Mouse (Mus musculus) thymus, adult 2 months (tissue): ENCODE data around the gene Pim3. TPM values are rescaled to one million over a fixed set of nuclear protein-coding genes. Genes with fewer than 3 reads are reported as not detected.

Source experiments
- DNase-seq: peaks from one replicate; pipeline ENCODE4 v3.0.0; 2021
- H3K27ac ChIP-seq: fragments of 200-500 bp; 2 replicates; pipeline ENCODE4 v1.5.1; 2012; ENCODE audit warnings: low read length, control low read depth; ENCODE audit not compliant: control insufficient read depth, insufficient read depth
- H3K27me3 ChIP-seq: fragments of 200-500 bp; 2 replicates; pipeline ENCODE4 v1.6.1; 2012; ENCODE audit warnings: mild to moderate bottlenecking, low read length, moderate library complexity, mixed read lengths; ENCODE audit not compliant: control insufficient read depth, insufficient read depth
- H3K36me3 ChIP-seq: fragments of 200-500 bp; 2 replicates; pipeline ENCODE4 v1.6.1; 2012; ENCODE audit warnings: mild to moderate bottlenecking, low read length, moderate library complexity; ENCODE audit not compliant: control insufficient read depth, insufficient read depth
- H3K4me1 ChIP-seq: fragments of 200-500 bp; replicated peaks from 2 replicates; pipeline ENCODE4 v1.6.1; 2012; ENCODE audit warnings: low read length; ENCODE audit not compliant: control insufficient read depth, insufficient read depth
- H3K4me3 ChIP-seq: fragments of 200-500 bp; 2 replicates; pipeline ENCODE4 v1.5.1; 2012; ENCODE audit warnings: mild to moderate bottlenecking, low read length, control low read depth, moderate library complexity; ENCODE audit not compliant: control insufficient read depth, insufficient read depth
- CTCF ChIP-seq: fragments of 200-500 bp; IDR thresholded peaks from 2 replicates; pipeline ENCODE4 v1.5.1; 2012; ENCODE audit warnings: mild to moderate bottlenecking, control low read depth, low read length, moderate library complexity, borderline replicate concordance; ENCODE audit not compliant: control insufficient read depth, poor library complexity, insufficient read depth; ENCODE audit errors: extremely low read depth
- POLR2A ChIP-seq: fragments of 200-500 bp; IDR thresholded peaks from 2 replicates; pipeline ENCODE4 v1.6.1; 2012; ENCODE audit warnings: mild to moderate bottlenecking, low read length, control low read depth, moderate library complexity; ENCODE audit not compliant: control insufficient read depth, poor library complexity, insufficient read depth; ENCODE audit errors: extremely low read depth
- WGBS: fragments of 180-500 bp; shearing (Covaris S2); methylation state at CpG from one replicate; pipeline ENCODE4 v1.1.7; 2018; 5-methylcytosine and 5-hydroxymethylcytosine counted together
- polyA plus RNA-seq: library from polyadenylated mRNA; depleted of rRNA; stranded (reverse); fragments of >200 nt; gene quantifications from 2 replicates; pipeline ENCODE4 v1.2.3, GENCODE M21; 2012

Pim3 gene
- polyA plus RNA-seq, 1 experiment: 35.8 TPM

DNA sequence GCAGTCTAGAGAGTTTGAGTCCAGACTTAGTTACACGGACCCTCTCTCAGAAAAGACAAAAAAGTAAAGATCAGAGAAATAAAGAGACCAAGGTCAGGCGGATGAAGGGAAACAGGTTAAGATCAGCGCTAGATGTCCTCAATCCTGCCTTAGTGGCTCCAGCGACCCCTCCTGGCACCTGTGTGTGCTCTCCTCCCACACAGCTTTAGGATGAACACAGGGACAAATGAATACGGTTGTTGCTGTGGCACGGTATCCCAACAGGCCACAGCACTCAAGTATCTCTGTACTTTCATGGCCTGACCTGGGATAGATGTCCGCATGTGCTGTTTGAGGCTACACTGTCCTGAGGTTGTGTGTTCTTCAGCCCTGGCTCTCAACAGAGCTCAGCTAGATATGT, 33.1 kb downstream of the Pim3 start:
- H3K4me3 ChIP-seq: no peak overlapping the region
- H3K27me3 ChIP-seq: no peaks in the 10 kb centered on the region; the same call in 1 of the 2 replicates
- no peak for DNase-seq
- TF ChIP-seq CTCF: no peak
- no peak for TF ChIP-seq POLR2A
- H3K27ac ChIP-seq: no peak overlapping the region
- no peaks in the 10 kb centered on the region for H3K36me3 ChIP-seq
- 81% methylated on average over 7 of the region's 7 CpGs for WGBS
- H3K4me1 ChIP-seq: peaks cover 13% of the 10 kb centered on the region

GRCm38 (mm10) chr15:88895891-88896290, 33.9 kb downstream of the Pim3 start:
- Histone ChIP-seq H3K4me3 (no peak overlapping the region), H3K4me1 (peaks cover 7% of the 10 kb centered on the region), H3K27ac (no peak overlapping the region), H3K36me3 (no peaks in the 10 kb centered on the region), H3K27me3 (no peaks in the 10 kb centered on the region; the same call in 1 of the 2 replicates)
- no peak for DNase-seq
- TF ChIP-seq CTCF: no peak
- no peak for TF ChIP-seq POLR2A
- WGBS: 92% methylated on average over 6 of the region's 6 CpGs

- Histone ChIP-seq H3K27me3 (no peaks in the 10 kb centered on the region), H3K27ac (no peak overlapping the region), H3K4me1 (peaks cover 1% of the 10 kb centered on the region; the same call in 1 of the 2 replicates), H3K36me3 (no peaks in the 10 kb centered on the region), H3K4me3 (no peak overlapping the region)
- WGBS: 89% methylated on average over 10 of the region's 10 CpGs
- TF ChIP-seq CTCF: no peak
- no peak for TF ChIP-seq POLR2A
- no peak for DNase-seq
Observed at GRCm38 (mm10) chr15:88896341-88896980, 34.5 kb downstream of the Pim3 start.

GRCm38 (mm10) chr15:88902200-88902875, 40.4 kb downstream of the Pim3 start:
- H3K4me3 ChIP-seq: no peak overlapping the region
- 92% methylated on average over 15 of the region's 15 CpGs for WGBS
- no peaks in the 10 kb centered on the region for H3K27me3 ChIP-seq
- TF ChIP-seq POLR2A (no peak), CTCF (no peak)
- H3K27ac ChIP-seq: no peak overlapping the region
- no peaks in the 10 kb centered on the region for H3K4me1 ChIP-seq
- no peak for DNase-seq
- H3K36me3 ChIP-seq: no peaks in the 10 kb centered on the region

DNA sequence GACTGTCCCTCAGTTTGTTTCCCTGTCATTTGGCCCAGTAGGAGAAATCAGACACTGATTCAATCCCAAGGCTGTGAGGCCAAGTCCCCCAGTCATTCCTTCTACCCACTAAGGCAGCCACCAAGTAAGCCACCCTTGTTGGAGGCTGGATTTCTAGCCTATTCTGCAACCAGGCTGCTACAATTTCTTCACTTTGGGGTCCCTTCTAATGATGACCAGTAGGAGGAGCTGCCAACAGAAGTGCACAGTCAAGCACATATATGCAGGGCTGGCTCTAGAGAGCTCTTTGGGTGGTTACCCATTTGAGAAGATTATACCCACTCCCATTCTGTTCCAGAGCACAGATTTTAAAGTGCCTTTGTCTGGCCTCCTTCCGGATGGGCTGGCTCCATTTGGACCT, 41.1 kb downstream of the Pim3 start:
- 94% methylated on average over 1 of the region's 1 CpGs for WGBS

DNA sequence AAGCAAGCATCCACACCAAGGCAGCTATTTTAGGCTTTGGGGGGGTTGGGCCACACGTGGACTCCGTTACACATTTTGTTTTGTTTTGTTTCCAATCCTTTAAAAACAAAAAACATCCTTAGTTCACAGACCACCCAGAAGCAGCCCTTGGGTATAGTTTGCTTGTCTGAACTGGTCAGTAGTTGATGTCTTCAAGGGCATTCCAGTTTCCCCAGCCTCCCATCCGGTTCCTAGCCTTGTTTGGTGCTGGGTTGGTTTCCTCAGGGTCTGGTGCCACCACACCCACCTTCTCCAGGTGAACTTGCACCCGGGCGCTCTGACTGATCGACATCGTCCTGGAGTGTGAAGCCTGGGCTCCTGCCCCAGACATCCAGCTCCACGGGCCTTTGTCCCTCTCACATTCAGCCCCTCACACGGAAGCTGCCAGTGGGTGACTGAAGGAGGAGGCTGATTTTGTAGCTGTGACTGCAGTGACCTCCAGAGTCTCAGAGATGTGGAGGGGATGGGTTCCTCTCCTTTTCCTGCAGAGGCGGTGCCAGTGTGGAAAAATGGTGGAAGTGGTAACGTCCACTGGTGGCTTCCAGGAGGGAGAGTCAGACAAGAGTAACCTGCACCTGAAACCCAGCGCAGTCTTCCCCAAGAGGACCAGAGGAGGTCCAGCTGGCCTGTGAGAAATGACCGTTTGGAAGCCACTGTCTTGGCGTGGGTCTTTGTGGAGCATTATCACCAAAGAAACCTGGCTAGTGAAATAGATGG, 42.2 kb downstream of the Pim3 start:
- Histone ChIP-seq H3K36me3 (no peaks in the 10 kb centered on the region), H3K4me1 (no peaks in the 10 kb centered on the region), H3K27ac (no peak overlapping the region), H3K27me3 (no peaks in the 10 kb centered on the region), H3K4me3 (no peak overlapping the region)
- DNase-seq: no peak
- 91% methylated on average over 14 of the region's 14 CpGs for WGBS
- TF ChIP-seq CTCF (no peak), POLR2A (no peak)

More for the DNA sequence above, 41.1 kb downstream of the Pim3 start:
- Histone ChIP-seq H3K4me3 (no peak overlapping the region), H3K4me1 (no peaks in the 10 kb centered on the region), H3K36me3 (no peaks in the 10 kb centered on the region), H3K27ac (no peak overlapping the region), H3K27me3 (no peaks in the 10 kb centered on the region)
- no peak for DNase-seq
- TF ChIP-seq POLR2A: no peak
- no peak for TF ChIP-seq CTCF

- no peak overlapping the region for H3K4me3 ChIP-seq
- DNase-seq: no peak
- H3K4me1 ChIP-seq: no peaks in the 10 kb centered on the region
- no peaks in the 10 kb centered on the region for H3K27me3 ChIP-seq
- no peak overlapping the region for H3K27ac ChIP-seq
- WGBS: 90% methylated on average over 4 of the region's 4 CpGs
- no peak for TF ChIP-seq CTCF
- no peak for TF ChIP-seq POLR2A
- H3K36me3 ChIP-seq: no peaks in the 10 kb centered on the region
Observed at GRCm38 (mm10) chr15:88906347-88906746, 44.4 kb downstream of the Pim3 start.
